Mouse (Mus musculus): ENCODE measurements around the gene Slc51a. TPM values are rescaled to one million over a fixed set of nuclear protein-coding genes. Genes with fewer than 3 reads are reported as not detected.

Gene Slc51a
- total and polyA plus RNA-seq, 3 experiments = 0.08 to 0.17 TPM; not detected in 1

- no peak for DNase-seq (ENCODE audit: extremely low read depth)
- dilution Hi-C loops (cut with MboI; ENCODE audit: extremely low pct_ligation_motif_present, extremely low pct_unique_long_range_greater_than_20kb, low sequenced_read_pairs) = no loop called here
- H3K27me3 ChIP-seq (replicated peaks) = peaks cover 4% of the 10 kb centered on the region
- no peaks in the 10 kb centered on the region for H3K79me2 ChIP-seq (replicated peaks; ENCODE audit: control insufficient read depth, extremely low read depth, insufficient read depth, poor library complexity, severe bottlenecking)
- peaks cover 0 to 6% of the 10 kb centered on the region in 2 experiments; a peak in 2 of 4 replicates for H3K4me1 ChIP-seq (ENCODE audit: control insufficient read depth in 1 of 2, insufficient read depth in 2 of 2)
- in situ Hi-C loops (cut with MboI; ENCODE audit: low pct_ligation_motif_present, low pct_unique_long_range_greater_than_20kb, low sequenced_read_pairs) = no loop called here
- H3K4me3 ChIP-seq (replicated peaks in 1 of 3; ENCODE audit: low read depth in 2 of 3, low read length in 2 of 3, poor library complexity in 1 of 3) = no peak overlapping the region
- H3K9ac ChIP-seq (ENCODE audit: insufficient read depth, low read depth) = no peak overlapping the region
- no peak overlapping the region for H3K4me2 ChIP-seq (ENCODE audit: insufficient read depth, low read depth, poor library complexity, severe bottlenecking)
- no peaks in the 10 kb centered on the region for H3K9me3 ChIP-seq (replicated peaks; ENCODE audit: low read length)
- TF ChIP-seq HCFC1 (IDR thresholded peaks at IDR 0.05; ENCODE audit: low read depth, low read length) (no peak), ZKSCAN1 (IDR thresholded peaks at IDR 0.05; ENCODE audit: borderline replicate concordance, low read depth, low read length) (no peak), CTCF (conservative IDR thresholded peaks at IDR 0.05 in 1 of 2, IDR thresholded peaks at IDR 0.05 in 1 of 2; ENCODE audit: low read depth in 2 of 2, low read length in 2 of 2) (no peak), MXI1 (IDR thresholded peaks at IDR 0.05; ENCODE audit: low read depth, low read length) (no peak), TBP (conservative IDR thresholded peaks at IDR 0.05; ENCODE audit: low read depth, low read length) (no peak), POLR2A (IDR thresholded peaks at IDR 0.05; ENCODE audit: low read depth, low read length) (no peak), MAFK (IDR thresholded peaks at IDR 0.05; ENCODE audit: insufficient replicate concordance, low read length) (no peak), TCF12 (IDR thresholded peaks at IDR 0.05; ENCODE audit: low read depth, low read length) (no peak), JUND (conservative IDR thresholded peaks at IDR 0.05; ENCODE audit: low read depth, low read length) (no peak), PAX5 (IDR thresholded peaks at IDR 0.05; ENCODE audit: low read length) (no peak), SIN3A (IDR thresholded peaks at IDR 0.05; ENCODE audit: low read length) (no peak)
- no peaks in the 10 kb centered on the region for H3K36me3 ChIP-seq (replicated peaks in 1 of 2; ENCODE audit: control insufficient read depth in 1 of 2, insufficient read depth in 1 of 2, low read length in 1 of 2)
- no peak overlapping the region for H3K27ac ChIP-seq (ENCODE audit: insufficient read depth, low read depth)
Measured at GRCm38 (mm10) chr16:32484431-32484871, 3.2 kb downstream of the Slc51a start.

GRCm38 (mm10) chr16:32479415-32479814 lies 8.3 kb downstream of the Slc51a start:
- no peak for TF ChIP-seq PAX5 (IDR thresholded peaks at IDR 0.05; ENCODE audit: low read length)
- no peak for TF ChIP-seq BHLHE40 (IDR thresholded peaks at IDR 0.05; ENCODE audit: low read depth, low read length)
- no peak for TF ChIP-seq USF2 (conservative IDR thresholded peaks at IDR 0.05; ENCODE audit: low read depth, low read length)
- no peak for TF ChIP-seq CTCF (conservative IDR thresholded peaks at IDR 0.05 in 1 of 2, IDR thresholded peaks at IDR 0.05 in 1 of 2; ENCODE audit: low read depth in 2 of 2, low read length in 2 of 2)
- no peak for TF ChIP-seq MAZ (IDR thresholded peaks at IDR 0.05; ENCODE audit: low read depth, low read length)
- no peak for TF ChIP-seq UBTF (IDR thresholded peaks at IDR 0.05; ENCODE audit: low read depth, low read length)
- TF ChIP-seq NELFE (IDR thresholded peaks at IDR 0.05; ENCODE audit: low read depth, low read length) = no peak
- no peak for TF ChIP-seq ZKSCAN1 (IDR thresholded peaks at IDR 0.05; ENCODE audit: borderline replicate concordance, low read depth, low read length)
- TF ChIP-seq POLR2A (IDR thresholded peaks at IDR 0.05; ENCODE audit: low read depth, low read length) = no peak
- no peak for TF ChIP-seq SIN3A (IDR thresholded peaks at IDR 0.05; ENCODE audit: low read length)
- no peak for TF ChIP-seq RAD21 (IDR thresholded peaks at IDR 0.05; ENCODE audit: low read depth, low read length)
- TF ChIP-seq MAX (IDR thresholded peaks at IDR 0.05; ENCODE audit: low read length) = no peak
- TF ChIP-seq SMC3 (IDR thresholded peaks at IDR 0.05; ENCODE audit: low read depth, low read length) = no peak
- no peak for TF ChIP-seq GABPA (IDR thresholded peaks at IDR 0.05; ENCODE audit: insufficient replicate concordance, low read depth, low read length)
- TF ChIP-seq EP300 (IDR thresholded peaks at IDR 0.05; ENCODE audit: low read length) = no peak
- TF ChIP-seq MAFK (IDR thresholded peaks at IDR 0.05; ENCODE audit: insufficient replicate concordance, low read length) = no peak
- no peaks in the 10 kb centered on the region for H3K79me2 ChIP-seq (replicated peaks; ENCODE audit: control insufficient read depth, extremely low read depth, insufficient read depth, poor library complexity, severe bottlenecking)
- dilution Hi-C loops (cut with MboI; ENCODE audit: extremely low pct_ligation_motif_present, extremely low pct_unique_long_range_greater_than_20kb, low sequenced_read_pairs) = no loop called here
- no peak for DNase-seq (ENCODE audit: extremely low read depth)
- H3K4me1 ChIP-seq (ENCODE audit: control insufficient read depth in 1 of 2, insufficient read depth in 2 of 2) = peaks cover 0 to 3% of the 10 kb centered on the region in 2 experiments; a peak in 1 of 4 replicates
- no peak overlapping the region for H3K9ac ChIP-seq (ENCODE audit: insufficient read depth, low read depth)
- no peaks in the 10 kb centered on the region for H3K9me3 ChIP-seq (replicated peaks; ENCODE audit: low read length)
- in situ Hi-C loops (cut with MboI; ENCODE audit: low pct_ligation_motif_present, low pct_unique_long_range_greater_than_20kb, low sequenced_read_pairs) = no loop called here
- no peak overlapping the region for H3K4me2 ChIP-seq (ENCODE audit: insufficient read depth, low read depth, poor library complexity, severe bottlenecking)
- no peak overlapping the region for H3K27ac ChIP-seq (ENCODE audit: insufficient read depth, low read depth)
- peaks cover 2% of the 10 kb centered on the region for H3K27me3 ChIP-seq (replicated peaks)
- H3K36me3 ChIP-seq (replicated peaks in 1 of 2; ENCODE audit: control insufficient read depth in 1 of 2, insufficient read depth in 1 of 2, low read length in 1 of 2) = no peaks in the 10 kb centered on the region
- no peak overlapping the region for H3K4me3 ChIP-seq (replicated peaks in 1 of 3; ENCODE audit: low read depth in 2 of 3, low read length in 2 of 3, poor library complexity in 1 of 3)
